Mouse (Mus musculus): ENCODE data around the gene Relb. TPM values are rescaled to one million over a fixed set of nuclear protein-coding genes. Genes with fewer than 3 reads are reported as not detected.

Relb gene
- total and polyA plus RNA-seq, 3 experiments: 44.0 to 59.6 (median 58.1) TPM

- no peak for DNase-seq (ENCODE audit: extremely low read depth)
- Histone ChIP-seq H3K27ac (ENCODE audit: insufficient read depth, low read depth) (no peak overlapping the region), H3K36me3 (replicated peaks in 1 of 2; ENCODE audit: control insufficient read depth in 1 of 2, insufficient read depth in 1 of 2, low read length in 1 of 2) (peaks cover 23 to 66% of the 10 kb centered on the region in 2 experiments), H3K79me2 (replicated peaks; ENCODE audit: control insufficient read depth, extremely low read depth, insufficient read depth, poor library complexity, severe bottlenecking) (peaks cover 57% of the 10 kb centered on the region), H3K27me3 (replicated peaks) (no peaks in the 10 kb centered on the region), H3K4me1 (ENCODE audit: control insufficient read depth in 1 of 2, insufficient read depth in 2 of 2) (peaks cover 8 to 44% of the 10 kb centered on the region in 2 experiments), H3K4me3 (replicated peaks in 1 of 3; ENCODE audit: low read depth in 2 of 3, low read length in 2 of 3, poor library complexity in 1 of 3) (no peak overlapping the region), H3K9me3 (replicated peaks; ENCODE audit: low read length) (no peaks in the 10 kb centered on the region), H3K4me2 (ENCODE audit: insufficient read depth, low read depth, poor library complexity, severe bottlenecking) (no peak overlapping the region), H3K9ac (ENCODE audit: insufficient read depth, low read depth) (no peak overlapping the region)
- TF ChIP-seq POLR2A (IDR thresholded peaks at IDR 0.05; ENCODE audit: low read depth, low read length): no peak
- dilution Hi-C loops (cut with MboI; ENCODE audit: extremely low pct_ligation_motif_present, extremely low pct_unique_long_range_greater_than_20kb, low sequenced_read_pairs) (no loop called here), in situ Hi-C loops (cut with MboI; ENCODE audit: low pct_ligation_motif_present, low pct_unique_long_range_greater_than_20kb, low sequenced_read_pairs) (loop anchor here (25.0 kb wide), 1 partner anchor 146 kb away; the partner anchor contains the start of genes Ckm and Klc3)
Observed at GRCm38 (mm10) chr7:19557982-19558900, 71.0 kb downstream of the Relb start.

GRCm38 (mm10) chr7:19557086-19557485 lies 72.2 kb downstream of the Relb start:
- Histone ChIP-seq H3K4me2 (ENCODE audit: insufficient read depth, low read depth, poor library complexity, severe bottlenecking) (no peak overlapping the region), H3K27ac (ENCODE audit: insufficient read depth, low read depth) (no peak overlapping the region), H3K4me1 (ENCODE audit: control insufficient read depth in 1 of 2, insufficient read depth in 2 of 2) (peaks cover 8 to 35% of the 10 kb centered on the region in 2 experiments), H3K4me3 (replicated peaks in 1 of 3; ENCODE audit: low read depth in 2 of 3, low read length in 2 of 3, poor library complexity in 1 of 3) (no peak overlapping the region), H3K27me3 (replicated peaks) (no peaks in the 10 kb centered on the region), H3K9me3 (replicated peaks; ENCODE audit: low read length) (no peaks in the 10 kb centered on the region), H3K79me2 (replicated peaks; ENCODE audit: control insufficient read depth, extremely low read depth, insufficient read depth, poor library complexity, severe bottlenecking) (peaks cover 58% of the 10 kb centered on the region), H3K36me3 (replicated peaks in 1 of 2; ENCODE audit: control insufficient read depth in 1 of 2, insufficient read depth in 1 of 2, low read length in 1 of 2) (peaks cover 31 to 75% of the 10 kb centered on the region in 2 experiments), H3K9ac (ENCODE audit: insufficient read depth, low read depth) (no peak overlapping the region)
- no peak for DNase-seq (ENCODE audit: extremely low read depth)
- dilution Hi-C loops (cut with MboI; ENCODE audit: extremely low pct_ligation_motif_present, extremely low pct_unique_long_range_greater_than_20kb, low sequenced_read_pairs): no loop called here
- in situ Hi-C loops (cut with MboI; ENCODE audit: low pct_ligation_motif_present, low pct_unique_long_range_greater_than_20kb, low sequenced_read_pairs): loop anchor here (25.0 kb wide), 1 partner anchor 145 kb away; the partner anchor contains the start of genes Ckm and Klc3
- TF ChIP-seq HCFC1 (IDR thresholded peaks at IDR 0.05; ENCODE audit: low read depth, low read length) (no peak), JUND (conservative IDR thresholded peaks at IDR 0.05; ENCODE audit: low read depth, low read length) (no peak), ZMIZ1 (IDR thresholded peaks at IDR 0.05; ENCODE audit: low read depth, low read length) (no peak), RAD21 (IDR thresholded peaks at IDR 0.05; ENCODE audit: low read depth, low read length) (no peak), MXI1 (IDR thresholded peaks at IDR 0.05; ENCODE audit: low read depth, low read length) (no peak), ETS1 (conservative IDR thresholded peaks at IDR 0.05; ENCODE audit: low read depth, low read length) (no peak), IRF4 (IDR thresholded peaks at IDR 0.05; ENCODE audit: low read depth, low read length) (no peak), POLR2AphosphoS2 (IDR thresholded peaks at IDR 0.05; ENCODE audit: low read depth, low read length) (no peak), BHLHE40 (IDR thresholded peaks at IDR 0.05; ENCODE audit: low read depth, low read length) (no peak), GABPA (IDR thresholded peaks at IDR 0.05; ENCODE audit: insufficient replicate concordance, low read depth, low read length) (no peak), MAZ (IDR thresholded peaks at IDR 0.05; ENCODE audit: low read depth, low read length) (no peak), ZKSCAN1 (IDR thresholded peaks at IDR 0.05; ENCODE audit: borderline replicate concordance, low read depth, low read length) (no peak), MEF2A (IDR thresholded peaks at IDR 0.05; ENCODE audit: borderline replicate concordance, low read depth, low read length) (no peak), NRF1 (IDR thresholded peaks at IDR 0.05; ENCODE audit: low read depth, low read length) (no peak), CTCF (conservative IDR thresholded peaks at IDR 0.05 in 1 of 2, IDR thresholded peaks at IDR 0.05 in 1 of 2; ENCODE audit: low read depth in 2 of 2, low read length in 2 of 2) (no peak), E2F4 (IDR thresholded peaks at IDR 0.05; ENCODE audit: insufficient replicate concordance, low read depth, low read length) (no peak), EP300 (IDR thresholded peaks at IDR 0.05; ENCODE audit: low read length) (no peak), MAFK (IDR thresholded peaks at IDR 0.05; ENCODE audit: insufficient replicate concordance, low read length) (no peak), JUN (IDR thresholded peaks at IDR 0.05; ENCODE audit: insufficient read depth, low read depth, low read length) (no peak), PAX5 (IDR thresholded peaks at IDR 0.05; ENCODE audit: low read length) (no peak)
